Mouse (Mus musculus): Measurements from ENCODE around the gene Heatr4. TPM values are rescaled to one million over a fixed set of nuclear protein-coding genes. Genes with fewer than 3 reads are reported as not detected.
"Not testable (repeated sequence)": the region's sequence is repeated elsewhere in the genome, so short reads cannot be mapped to it uniquely, and the experiment has no call there.

The Heatr4 gene
- total RNA-seq (2021), result not detected in 2 replicates
- long read RNA-seq, result 0 reads

- DNase-seq, result no peak
Observed at GRCm38 (mm10) chr12:83984752-83985151, at the start of gene Heatr4. Gene Heatr4 (minus strand): TSS chr12:83984852.

GRCm38 (mm10) chr12:84034108-84034507 lies 49.5 kb upstream of the Heatr4 start:
- DNase-seq, result no peak

GRCm38 (mm10) chr12:84033302-84033701 lies 48.6 kb upstream of the Heatr4 start:
- DNase-seq, result not testable (repeated sequence)

GRCm38 (mm10) chr12:84032854-84033253 lies 48.2 kb upstream of the Heatr4 start:
- DNase-seq, result no peak

DNA sequence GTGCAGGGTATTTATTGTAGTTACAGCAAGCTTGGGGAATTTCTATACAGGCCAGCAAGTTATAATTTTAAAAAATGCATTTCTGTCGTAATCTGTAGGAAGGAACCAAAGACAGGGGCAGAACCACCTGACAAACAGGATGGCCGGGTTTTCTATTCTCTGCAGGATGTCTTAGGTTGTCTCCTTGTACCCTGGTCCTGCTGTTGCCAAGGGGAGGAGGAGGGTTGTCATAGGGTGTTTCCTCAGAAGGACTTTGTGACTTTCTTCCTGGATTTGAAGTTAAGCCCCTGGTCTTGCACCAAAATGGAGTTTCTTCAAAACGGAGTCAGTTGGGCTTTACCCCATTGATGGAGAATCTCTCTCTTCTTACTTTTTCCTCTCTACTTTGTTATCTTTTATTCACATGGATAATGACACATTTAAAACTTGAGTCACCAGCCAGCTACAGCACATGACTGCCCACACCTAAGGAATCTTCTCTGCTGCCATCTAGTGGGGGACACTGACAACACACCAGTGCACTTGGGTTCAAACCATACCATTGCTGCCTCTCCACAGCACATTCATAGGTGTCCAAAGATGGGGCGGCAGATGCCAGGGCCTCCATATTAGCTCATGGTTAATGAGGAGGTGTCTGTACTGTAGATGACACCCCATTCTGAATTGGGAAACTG lies 46.1 kb upstream of the Heatr4 start:
- peak; percentile 70 for DNase-seq

GRCm38 (mm10) chr12:84029043-84029442 lies 44.4 kb upstream of the Heatr4 start:
- DNase-seq, result not testable (repeated sequence)

GRCm38 (mm10) chr12:84028328-84028727 lies 43.7 kb upstream of the Heatr4 start:
- not testable (repeated sequence) for DNase-seq

GRCm38 (mm10) chr12:84025888-84026287 lies 41.2 kb upstream of the Heatr4 start:
- no peak for DNase-seq

GRCm38 (mm10) chr12:84023052-84023745 lies 38.5 kb upstream of the Heatr4 start:
- DNase-seq, result no peak

DNA sequence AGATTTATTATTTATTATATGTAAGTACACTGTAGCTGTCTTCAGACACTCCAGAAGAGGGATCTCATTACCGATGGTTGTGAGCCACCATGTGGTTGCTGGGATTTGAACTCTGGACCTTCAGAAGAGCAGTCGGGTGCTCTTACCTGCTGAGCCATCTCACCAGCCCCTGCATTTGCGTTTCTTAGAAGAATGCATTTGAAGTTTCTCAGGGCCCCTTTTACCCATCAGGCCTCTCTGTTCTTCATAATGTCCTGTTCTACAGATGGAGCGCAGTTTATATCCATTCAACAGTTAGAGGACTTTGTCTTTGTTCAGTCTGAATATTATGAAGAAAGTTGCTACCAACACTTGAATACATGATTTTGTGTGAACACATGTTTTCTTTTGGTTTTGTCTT lies 37.6 kb upstream of the Heatr4 start:
- not testable (repeated sequence) for DNase-seq

DNA sequence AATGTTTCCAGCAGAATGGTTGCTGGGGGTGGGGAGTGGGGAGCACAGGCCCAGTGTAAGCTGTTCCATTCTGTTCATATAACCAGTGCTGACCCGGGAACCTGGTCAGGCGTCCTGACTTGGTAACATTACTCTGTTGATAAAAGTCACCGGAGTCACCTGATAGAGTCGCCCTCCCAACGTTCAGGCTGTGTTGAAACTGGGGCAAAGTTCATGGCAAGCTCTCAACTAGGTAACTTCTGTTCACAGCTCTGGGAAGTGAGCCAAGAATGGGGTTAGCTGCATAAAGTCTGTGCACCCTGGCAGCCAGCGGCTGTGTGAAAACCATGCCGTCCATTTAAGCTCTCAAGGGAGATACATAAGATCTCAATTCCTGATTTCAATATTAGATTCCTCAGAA lies 35.9 kb upstream of the Heatr4 start:
- peak; percentile 38 for DNase-seq

GRCm38 (mm10) chr12:84013701-84014100 lies 29.0 kb upstream of the Heatr4 start:
- DNase-seq, result no peak

DNA sequence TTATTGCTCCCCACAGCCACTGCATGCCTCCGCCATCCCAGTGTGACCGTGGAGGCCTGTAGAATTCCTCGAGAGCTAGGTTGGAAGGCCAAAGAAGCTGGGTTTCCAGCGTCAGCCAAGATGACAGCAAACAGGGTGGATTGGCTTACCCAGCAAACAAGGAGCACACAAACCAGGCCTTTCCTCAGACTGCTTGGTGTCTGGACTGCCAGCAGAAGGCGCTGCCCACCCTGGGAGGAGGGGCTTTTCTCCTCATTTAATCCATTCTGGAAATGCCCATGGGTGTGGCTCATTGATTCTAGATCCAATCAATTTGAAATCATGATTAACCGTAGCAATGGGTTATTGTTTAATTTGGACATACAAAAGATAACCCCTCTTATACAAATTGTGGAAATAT lies 28.5 kb upstream of the Heatr4 start:
- DNase-seq, result no peak

DNA sequence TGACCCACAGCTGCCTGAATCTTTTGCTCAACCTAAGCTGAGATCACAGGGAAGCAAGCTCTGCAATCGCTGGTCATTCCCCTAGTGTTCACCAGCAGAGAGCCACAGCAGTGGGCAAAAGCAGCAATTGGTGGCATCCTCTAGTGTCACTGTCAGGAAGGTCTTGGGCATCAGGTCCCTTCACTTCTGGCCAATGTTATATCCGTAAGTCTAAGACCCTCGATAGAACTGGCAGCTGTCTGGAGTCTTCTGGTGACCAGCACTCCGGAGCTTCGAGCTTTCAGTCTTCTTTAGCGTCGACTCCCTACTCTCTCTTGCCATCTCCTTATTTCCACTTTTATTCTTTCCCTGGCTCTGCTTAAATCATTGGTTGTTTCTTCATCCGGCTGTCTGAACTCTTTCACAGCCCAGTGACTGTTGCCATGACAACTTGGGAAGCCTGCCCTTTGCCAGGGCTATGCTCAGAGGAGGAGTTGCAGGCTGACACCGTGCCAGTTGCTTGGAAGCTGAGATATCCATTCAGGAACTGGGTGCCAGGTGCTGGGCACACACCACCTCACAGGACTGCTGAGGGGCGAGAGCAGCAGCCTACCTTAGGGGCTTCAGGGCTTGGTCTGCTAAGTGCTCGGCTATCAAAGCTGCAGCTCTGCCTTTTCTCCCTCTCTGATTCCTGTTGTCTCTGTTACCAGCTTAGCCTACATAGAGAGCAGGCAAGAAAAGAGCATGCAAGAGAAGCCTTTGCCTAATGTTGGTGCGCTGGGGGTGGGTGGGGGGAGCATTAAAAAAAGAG lies 26.8 kb upstream of the Heatr4 start:
- DNase-seq, result peak; percentile 80

DNA sequence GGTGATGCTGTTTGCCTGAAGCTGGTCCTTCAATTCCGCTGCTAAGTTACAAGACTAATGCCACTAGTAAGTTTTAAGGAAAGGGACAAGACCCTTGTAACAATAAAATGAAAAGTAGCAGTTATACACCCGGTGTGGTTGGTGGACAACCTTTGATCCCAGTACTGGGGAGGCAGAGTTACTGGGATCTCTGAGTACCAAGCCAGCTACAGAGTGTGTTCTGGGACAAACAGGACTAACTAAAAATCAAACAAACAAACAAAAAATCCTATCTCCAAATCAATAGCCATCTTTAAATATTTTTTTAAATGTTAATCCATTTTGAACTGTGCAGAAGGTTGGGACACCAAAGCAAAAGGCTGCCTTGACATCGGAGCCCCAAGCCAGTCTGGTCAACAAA lies 25.5 kb upstream of the Heatr4 start:
- DNase-seq, result no peak

- DNase-seq, result peak; percentile 63
Observed at GRCm38 (mm10) chr12:84009171-84009965, 24.7 kb upstream of the Heatr4 start, which contains the start of gene Acot1. Gene Acot1 (plus strand): TSS chr12:84009490.

- DNase-seq, result no peak
Observed at GRCm38 (mm10) chr12:84008729-84009128, 24.1 kb upstream of the Heatr4 start.

DNA sequence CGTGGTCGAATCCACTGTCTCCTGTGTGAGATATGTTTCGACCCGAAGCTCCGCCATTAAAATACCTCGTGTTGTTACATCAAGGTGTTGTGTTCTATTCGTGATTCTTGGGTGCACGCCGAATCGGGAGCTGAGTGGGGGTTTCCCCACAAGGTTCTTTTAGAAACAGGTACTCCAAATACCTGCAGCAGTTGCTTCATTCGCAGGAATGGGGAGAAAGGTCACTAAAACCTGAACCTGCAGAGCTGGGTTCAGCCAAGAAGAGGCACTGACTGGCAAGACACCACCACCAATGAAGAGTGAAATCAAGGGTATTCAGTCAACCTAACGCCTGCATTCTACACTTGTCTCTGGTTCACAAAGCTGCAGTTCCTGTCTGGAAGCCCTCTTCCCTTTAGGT lies 23.6 kb upstream of the Heatr4 start:
- no peak for DNase-seq

DNA sequence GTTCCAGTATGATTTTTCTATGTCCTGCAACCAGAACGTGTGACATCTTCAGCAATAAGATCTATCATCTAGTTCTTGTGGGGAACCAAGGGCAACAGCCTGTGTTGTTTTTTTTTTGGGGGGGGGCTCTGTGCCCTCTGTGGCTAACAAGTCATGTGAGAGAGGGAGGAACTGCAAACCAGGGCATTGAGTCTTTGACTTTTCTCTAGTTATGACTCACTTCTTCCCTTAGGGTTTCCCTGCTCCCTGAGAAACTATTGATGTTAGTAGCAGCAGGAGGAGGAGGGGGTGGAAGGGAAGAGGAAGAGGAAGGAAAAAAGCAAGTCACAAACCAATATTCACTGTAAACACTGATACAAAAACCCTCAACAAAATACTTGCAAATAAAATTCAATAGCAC lies 19.2 kb upstream of the Heatr4 start:
- DNase-seq, result no peak

DNA sequence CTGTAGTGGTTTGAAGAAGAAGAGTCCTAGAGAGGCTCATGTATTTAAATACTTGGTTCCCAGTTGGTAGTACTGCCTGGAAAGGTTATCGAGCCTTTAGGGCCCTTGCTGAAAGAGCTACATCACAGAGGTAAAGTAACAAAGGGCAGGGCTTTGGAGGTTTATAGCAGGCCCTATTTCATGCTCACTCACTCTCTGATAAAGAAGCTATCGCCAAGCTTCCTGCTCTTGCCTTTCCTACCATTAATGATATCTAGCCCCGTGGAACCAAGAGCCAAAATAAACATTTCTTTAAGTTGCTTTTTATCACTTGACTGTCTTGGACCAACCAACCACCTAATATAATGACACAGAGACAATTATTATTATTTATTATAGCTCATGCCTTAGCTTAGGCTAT lies 15.8 kb upstream of the Heatr4 start:
- no peak for DNase-seq

DNA sequence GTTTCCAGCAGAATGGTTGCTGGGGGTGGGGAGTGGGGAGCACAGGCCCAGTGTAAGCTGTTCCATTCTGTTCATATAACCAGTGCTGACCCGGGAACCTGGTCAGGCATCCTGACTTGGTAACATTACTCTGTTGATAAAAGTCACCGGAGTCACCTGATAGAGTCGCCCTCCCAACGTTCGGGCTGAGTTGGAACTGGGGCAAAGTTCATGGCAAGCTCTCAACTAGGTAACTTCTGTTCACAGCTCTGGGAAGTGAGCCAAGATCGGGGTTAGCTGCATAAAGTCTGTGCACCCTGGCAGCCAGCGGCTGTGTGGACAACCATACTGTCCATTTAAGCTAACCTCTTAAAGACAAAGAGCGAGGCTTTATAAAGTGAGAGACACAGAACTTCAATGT lies 14.6 kb upstream of the Heatr4 start:
- peak; percentile 42 for DNase-seq
